Mouse (Mus musculus) lung, embryonic 16.5 days (tissue): ENCODE data around the gene Dbndd1. TPM values are rescaled to one million over a fixed set of nuclear protein-coding genes. Genes with fewer than 3 reads are reported as not detected.

Source experiments
- ATAC-seq: fragments of 200-750 bp; cut with Nextera tagmentation; 2 replicates; pipeline ENCODE4 v1.8.0; 2017; ENCODE audit warnings: low read depth, mild to moderate bottlenecking, moderate library complexity
- H3K27ac ChIP-seq: fragments of 300-500 bp; sonication (generic); 2 replicates; pipeline ENCODE4 v1.5.1; 2014; ENCODE audit warnings: mild to moderate bottlenecking, control low read depth, low read length
- H3K27me3 ChIP-seq: fragments of 300-500 bp; sonication (generic); 2 replicates; pipeline ENCODE4 v1.6.1; 2014; ENCODE audit warnings: low read depth, low read length, mixed read lengths; ENCODE audit not compliant: control insufficient read depth, insufficient read depth
- H3K36me3 ChIP-seq: fragments of 300-500 bp; sonication (generic); 2 replicates; pipeline ENCODE4 v1.6.1; 2014; ENCODE audit warnings: low read length; ENCODE audit not compliant: control insufficient read depth, insufficient read depth
- H3K4me1 ChIP-seq: fragments of 300-500 bp; sonication (generic); replicated peaks from 2 replicates; pipeline ENCODE4 v1.6.1; 2014; ENCODE audit warnings: low read length, mixed read lengths; ENCODE audit not compliant: control insufficient read depth, insufficient read depth
- H3K4me2 ChIP-seq: fragments of 300-500 bp; sonication (generic); 2 replicates; pipeline ENCODE4 v1.6.1; 2014; ENCODE audit warnings: low read depth, low read length, control low read depth
- H3K4me3 ChIP-seq: fragments of 300-500 bp; sonication (generic); 2 replicates; pipeline ENCODE4 v1.5.1; 2014; ENCODE audit warnings: mild to moderate bottlenecking, low read length, control low read depth
- H3K9ac ChIP-seq: fragments of 300-500 bp; sonication (generic); 2 replicates; pipeline ENCODE4 v1.6.1; 2014; ENCODE audit warnings: low read length, control low read depth
- H3K9me3 ChIP-seq: fragments of 300-500 bp; sonication (generic); 2 replicates; pipeline ENCODE4 v1.6.1; 2016; ENCODE audit warnings: low read length; ENCODE audit not compliant: control insufficient read depth
- WGBS: fragments of 180-500 bp; shearing (Covaris S2); extraction: QIAGEN DNeasy Blood & Tissue Kit; methylation state at CpG from one replicate; pipeline ENCODE4 v1.1.7; 2014; 5-methylcytosine and 5-hydroxymethylcytosine counted together
- polyA plus RNA-seq: library from polyadenylated mRNA; unstranded; fragments of >200 nt; fragmentation: Nextera tagmentation; extraction: Ambion mirVana; gene quantifications from 2 replicates; pipeline ENCODE4 v1.2.1, GENCODE M21; 2015

Dbndd1 gene
- polyA plus RNA-seq, 1 experiment from 2014 or later = 1.5 TPM

DNA sequence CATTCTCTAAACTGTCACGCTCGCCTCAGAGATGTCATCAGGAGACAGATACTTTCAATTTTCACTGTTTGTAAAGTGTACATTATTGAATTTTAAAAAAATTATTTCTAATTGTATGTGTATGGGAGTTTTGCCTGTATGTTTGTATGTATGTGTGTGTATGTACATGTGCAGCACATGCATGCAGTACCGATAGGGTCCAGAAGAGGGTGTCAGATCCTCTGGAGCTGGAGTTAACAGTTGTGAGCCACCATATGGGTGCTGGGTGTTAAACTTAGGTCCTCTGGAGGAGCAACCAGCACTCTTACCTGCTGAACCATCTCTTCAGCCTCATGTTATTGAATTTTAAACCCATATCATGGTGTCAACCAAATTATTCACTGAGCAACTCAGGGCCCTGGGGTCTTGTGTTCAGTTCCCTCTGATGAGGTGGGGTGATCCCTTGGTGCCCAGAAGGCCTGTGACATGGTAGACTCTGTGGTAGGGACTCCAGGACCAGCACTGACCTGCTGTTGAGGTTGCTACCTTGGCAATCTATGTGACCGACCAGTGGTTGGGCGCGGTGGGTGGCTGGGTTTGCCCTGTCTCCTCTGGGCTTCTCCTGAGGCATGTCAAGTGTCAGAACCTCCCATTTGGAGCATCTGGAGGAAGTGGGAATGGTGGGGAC lies 11.3 kb downstream of the Dbndd1 start:
- H3K27ac ChIP-seq = no peak overlapping the region
- WGBS = 97% methylated on average over 6 of the region's 6 CpGs
- no peaks in the 10 kb centered on the region for H3K4me1 ChIP-seq
- H3K9ac ChIP-seq = no peak overlapping the region
- ATAC-seq = no peak
- H3K27me3 ChIP-seq = no peaks in the 10 kb centered on the region
- peaks cover 3% of the 10 kb centered on the region; the same call in 1 of the 2 replicates for H3K9me3 ChIP-seq
- no peak overlapping the region for H3K4me2 ChIP-seq
- no peak overlapping the region for H3K4me3 ChIP-seq
- H3K36me3 ChIP-seq = peaks cover 43% of the 10 kb centered on the region

DNA sequence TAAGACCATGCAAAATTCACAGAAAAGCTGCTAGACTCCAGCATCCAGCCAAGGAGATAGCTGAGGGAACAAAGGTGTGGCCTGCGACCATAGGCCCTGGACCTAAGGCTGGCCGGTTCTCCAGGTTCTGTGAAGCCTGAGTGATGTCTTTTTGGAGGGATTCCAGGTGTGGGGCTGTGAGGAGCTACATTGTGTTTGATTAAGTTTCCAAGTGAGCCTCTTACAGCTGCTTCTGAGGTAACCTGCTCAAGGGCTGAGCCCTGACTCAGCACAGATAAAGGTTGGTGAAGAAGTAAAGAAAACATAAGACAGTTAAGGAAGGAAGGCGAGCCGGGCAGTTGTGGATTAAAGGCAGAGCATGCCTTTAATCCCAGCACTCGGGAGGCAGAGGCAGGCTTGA lies 13.1 kb downstream of the Dbndd1 start:
- no peaks in the 10 kb centered on the region for H3K4me1 ChIP-seq
- H3K9ac ChIP-seq = no peak overlapping the region
- H3K9me3 ChIP-seq = peaks cover 3% of the 10 kb centered on the region; the same call in 1 of the 2 replicates
- no peak overlapping the region for H3K4me3 ChIP-seq
- H3K27me3 ChIP-seq = no peaks in the 10 kb centered on the region
- 83% methylated on average over 5 of the region's 5 CpGs for WGBS
- no peak overlapping the region for H3K27ac ChIP-seq
- H3K4me2 ChIP-seq = no peak overlapping the region
- no peak for ATAC-seq
- peaks cover 47% of the 10 kb centered on the region for H3K36me3 ChIP-seq

DNA sequence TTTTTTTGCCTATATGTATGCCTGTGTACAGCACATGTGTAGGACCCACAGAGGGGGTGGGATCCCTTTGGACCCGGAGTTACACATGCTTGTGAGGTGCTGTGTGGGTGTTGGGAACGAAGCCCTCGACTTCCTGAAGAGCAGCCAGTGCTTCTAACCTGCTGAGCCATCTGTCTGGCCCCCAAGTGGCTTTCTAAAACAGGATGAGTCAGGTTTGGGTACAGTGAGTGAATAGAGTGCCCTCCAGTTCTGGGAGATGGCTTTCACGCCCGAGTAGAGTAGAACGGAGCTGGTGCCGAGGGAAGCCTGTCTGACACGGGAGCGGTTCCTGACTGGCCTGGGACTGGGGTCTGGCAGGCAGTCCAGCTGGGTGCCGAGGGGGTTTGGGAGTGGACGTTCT lies 15.7 kb downstream of the Dbndd1 start:
- Histone ChIP-seq H3K4me1 (no peaks in the 10 kb centered on the region), H3K4me2 (no peak overlapping the region), H3K9ac (no peak overlapping the region), H3K27me3 (no peaks in the 10 kb centered on the region), H3K36me3 (peaks cover 64% of the 10 kb centered on the region), H3K27ac (no peak overlapping the region), H3K4me3 (no peak overlapping the region), H3K9me3 (peaks cover 3% of the 10 kb centered on the region; the same call in 1 of the 2 replicates)
- 94% methylated on average over 11 of the region's 11 CpGs for WGBS
- ATAC-seq = no peak

DNA sequence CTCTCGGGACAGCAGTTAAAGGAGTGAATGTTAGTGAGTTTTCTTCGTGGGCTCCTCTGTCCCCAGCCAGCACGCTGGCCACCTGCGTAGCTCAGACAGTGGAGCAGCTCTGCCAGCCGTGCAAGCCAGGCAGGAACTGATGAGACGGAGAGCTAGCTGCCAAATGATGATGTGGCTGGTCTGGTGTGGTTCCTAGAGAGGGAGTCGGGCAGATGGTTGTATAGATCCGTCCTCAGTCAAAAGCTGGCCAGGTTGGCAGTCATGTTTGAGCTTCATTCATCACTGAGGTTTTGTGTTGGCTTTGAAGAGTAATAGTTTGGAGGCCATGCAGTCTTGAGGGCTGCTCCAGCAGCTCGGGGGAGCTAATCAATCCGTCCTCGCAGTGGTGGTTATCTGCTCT lies 16.3 kb downstream of the Dbndd1 start:
- no peak for ATAC-seq
- H3K27me3 ChIP-seq = no peaks in the 10 kb centered on the region
- 85% methylated on average over 11 of the region's 11 CpGs for WGBS
- H3K4me2 ChIP-seq = no peak overlapping the region
- H3K27ac ChIP-seq = no peak overlapping the region
- H3K9ac ChIP-seq = no peak overlapping the region
- no peaks in the 10 kb centered on the region for H3K4me1 ChIP-seq
- no peak overlapping the region for H3K4me3 ChIP-seq
- peaks cover 3% of the 10 kb centered on the region; the same call in 1 of the 2 replicates for H3K9me3 ChIP-seq
- peaks cover 67% of the 10 kb centered on the region for H3K36me3 ChIP-seq

DNA sequence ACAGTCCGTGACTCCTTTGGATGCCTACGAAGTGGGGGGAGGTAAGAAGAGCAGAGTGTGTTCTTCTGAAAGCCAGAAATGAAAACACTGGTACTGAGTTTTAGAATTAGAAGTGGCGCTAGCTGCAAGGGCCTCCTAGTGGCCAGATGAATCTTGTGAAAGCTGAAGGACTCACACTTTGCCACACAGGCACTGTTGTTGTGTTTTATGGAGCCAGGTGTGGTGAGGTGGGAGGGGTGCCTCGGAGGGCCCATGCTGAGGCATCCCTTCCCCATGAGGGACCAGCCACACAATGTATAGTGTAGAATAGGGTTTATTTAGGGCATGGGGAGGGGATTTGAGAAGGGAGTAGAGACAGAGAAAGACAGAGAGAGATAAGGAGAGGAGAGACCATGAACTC lies 17.6 kb downstream of the Dbndd1 start:
- Histone ChIP-seq H3K36me3 (peaks cover 62% of the 10 kb centered on the region), H3K9ac (no peak overlapping the region), H3K4me2 (no peak overlapping the region), H3K4me1 (no peaks in the 10 kb centered on the region), H3K4me3 (no peak overlapping the region), H3K9me3 (no peaks in the 10 kb centered on the region), H3K27ac (no peak overlapping the region), H3K27me3 (no peaks in the 10 kb centered on the region)
- WGBS = 84% methylated on average over 4 of the region's 4 CpGs
- no peak for ATAC-seq

DNA sequence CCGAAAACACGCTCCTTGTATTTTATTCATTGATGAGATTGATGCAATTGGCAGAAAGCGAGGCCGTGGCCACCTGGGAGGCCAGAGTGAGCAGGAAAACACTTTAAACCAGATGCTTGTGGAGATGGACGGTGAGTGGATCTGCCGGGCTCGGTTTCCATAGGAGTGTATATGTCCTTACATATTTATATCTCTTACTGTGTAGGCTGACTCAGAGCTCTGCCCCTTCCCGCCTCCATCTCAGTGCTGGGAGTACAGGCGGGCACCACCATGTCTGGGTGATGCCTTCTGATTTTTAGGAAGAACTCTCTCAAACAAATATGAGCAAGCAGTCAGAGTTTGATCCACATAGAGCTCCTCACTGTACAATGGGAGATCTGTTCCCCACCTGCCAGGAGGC lies 22.4 kb downstream of the Dbndd1 start:
- Histone ChIP-seq H3K4me2 (no peak overlapping the region), H3K27me3 (no peaks in the 10 kb centered on the region), H3K36me3 (peaks cover 50% of the 10 kb centered on the region), H3K27ac (no peak overlapping the region), H3K4me1 (no peaks in the 10 kb centered on the region), H3K9me3 (no peaks in the 10 kb centered on the region), H3K9ac (no peak overlapping the region), H3K4me3 (no peak overlapping the region)
- no peak for ATAC-seq
- 94% methylated on average over 9 of the region's 9 CpGs for WGBS

DNA sequence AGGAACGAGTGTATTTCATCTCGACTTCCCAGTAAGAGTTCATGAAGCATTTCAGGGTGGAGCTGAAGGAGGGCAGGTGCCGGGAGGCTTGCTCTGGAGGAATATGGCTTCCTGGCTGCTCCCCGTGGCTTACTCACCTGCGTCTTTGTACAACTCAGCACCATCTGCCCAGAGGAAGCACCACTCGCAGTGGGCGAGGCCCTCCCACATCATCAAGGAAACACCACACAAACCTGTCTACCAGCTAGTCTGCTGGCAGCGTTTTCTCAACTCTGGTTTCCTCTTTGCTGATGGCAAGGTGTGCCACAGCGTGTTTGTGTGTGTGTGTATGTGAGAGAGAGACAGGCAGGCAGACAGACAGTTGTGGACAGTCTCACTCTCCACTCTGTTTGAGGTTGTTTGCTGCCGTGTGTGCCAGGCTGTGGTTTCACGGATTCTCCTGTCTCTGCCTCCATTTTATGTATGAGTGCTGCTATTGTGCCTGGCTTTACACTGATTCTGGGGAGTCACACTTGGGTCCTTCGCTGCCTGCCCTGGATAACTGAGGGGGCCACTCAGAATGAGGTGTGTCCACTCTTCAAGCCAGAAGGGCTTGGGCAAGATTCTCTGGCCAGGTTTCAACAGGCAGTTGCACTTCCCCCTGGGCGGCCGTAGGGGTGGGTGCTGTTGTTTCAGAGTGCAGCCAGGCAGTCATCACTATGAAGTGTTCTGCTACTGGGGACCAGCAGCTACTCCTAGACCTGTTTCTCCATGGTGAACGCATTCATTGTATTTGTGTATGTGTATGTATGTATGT lies 23.8 kb downstream of the Dbndd1 start:
- H3K36me3 ChIP-seq = peaks cover 58% of the 10 kb centered on the region
- 86% methylated on average over 15 of the region's 15 CpGs for WGBS
- H3K9me3 ChIP-seq = no peaks in the 10 kb centered on the region

DNA sequence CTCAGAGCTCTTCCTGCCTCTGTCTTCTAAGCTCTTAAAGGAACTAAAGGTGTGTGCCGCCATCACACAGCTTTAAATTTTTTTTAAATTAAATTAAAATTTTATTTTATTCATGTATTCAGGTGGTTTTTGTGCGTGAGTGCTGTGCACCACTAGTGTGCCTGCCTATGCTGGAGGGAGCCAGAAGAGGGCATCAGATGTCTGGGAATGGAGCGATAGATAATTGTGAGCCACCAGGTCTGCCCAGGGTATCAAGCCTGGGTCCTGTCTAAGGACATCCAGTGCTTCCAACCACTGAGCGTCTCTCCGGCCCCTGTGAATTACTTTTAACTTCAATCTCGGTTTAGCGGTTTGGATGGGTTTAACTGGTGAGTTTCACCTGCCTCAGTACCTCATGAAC lies 32.6 kb downstream of the Dbndd1 start:
- H3K4me3 ChIP-seq = no peak overlapping the region
- ATAC-seq = no peak
- WGBS = 88% methylated on average over 7 of the region's 7 CpGs
- no peaks in the 10 kb centered on the region for H3K9me3 ChIP-seq
- no peaks in the 10 kb centered on the region for H3K27me3 ChIP-seq
- H3K9ac ChIP-seq = no peak overlapping the region
- H3K4me1 ChIP-seq = peaks cover 8% of the 10 kb centered on the region
- H3K4me2 ChIP-seq = no peak overlapping the region
- no peak overlapping the region for H3K27ac ChIP-seq
- peaks cover 41% of the 10 kb centered on the region for H3K36me3 ChIP-seq

More for the DNA sequence above, 23.8 kb downstream of the Dbndd1 start:
- ATAC-seq = no peak
- H3K4me2 ChIP-seq = no peak overlapping the region
- H3K4me1 ChIP-seq = no peaks in the 10 kb centered on the region
- H3K4me3 ChIP-seq = no peak overlapping the region
- no peak overlapping the region for H3K27ac ChIP-seq
- no peak overlapping the region for H3K9ac ChIP-seq
- no peaks in the 10 kb centered on the region for H3K27me3 ChIP-seq

DNA sequence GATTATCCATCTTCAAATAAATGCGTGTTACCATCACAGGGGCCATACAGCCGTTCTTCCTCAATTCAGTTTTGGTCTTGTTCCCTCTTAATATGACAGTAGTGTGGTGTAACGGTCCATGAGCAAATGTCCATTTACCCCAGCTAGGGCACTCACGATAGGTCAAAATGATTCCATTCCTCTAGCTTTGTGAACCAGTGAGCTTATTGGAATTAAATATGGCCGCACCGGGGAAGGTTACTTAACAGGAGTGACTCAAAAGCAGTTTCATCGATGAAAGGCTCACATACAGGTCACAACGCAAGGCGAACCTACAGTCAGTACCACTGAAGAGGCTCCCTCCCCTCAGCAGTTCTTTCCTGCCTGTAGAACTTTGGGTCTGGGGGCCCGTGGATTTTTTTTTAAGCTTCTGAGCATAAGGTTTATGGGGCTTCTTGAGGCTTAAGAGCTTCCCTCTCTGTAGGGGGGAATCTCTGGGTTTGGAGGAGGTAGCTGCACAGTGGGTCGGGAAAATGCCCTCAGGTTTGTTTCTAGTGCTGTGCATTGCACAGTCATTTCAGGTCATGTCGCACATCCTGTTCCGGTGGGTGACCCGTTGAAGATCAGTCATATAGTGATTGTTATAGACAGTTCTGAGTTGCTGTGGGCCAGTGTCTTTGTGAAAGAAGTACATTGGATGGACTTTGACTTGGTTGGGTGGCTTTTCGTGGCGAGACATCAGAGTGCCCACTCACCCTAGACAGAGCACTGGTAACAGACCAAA lies 36.6 kb downstream of the Dbndd1 start:
- ATAC-seq = 0 out of 2 replicates have a peak, but pooled peaks have one; percentile 1
- no peaks in the 10 kb centered on the region for H3K27me3 ChIP-seq
- H3K9ac ChIP-seq = peak overlapping the region; percentile 87
- peaks cover 12% of the 10 kb centered on the region for H3K4me1 ChIP-seq
- H3K9me3 ChIP-seq = no peaks in the 10 kb centered on the region
- WGBS = 34% methylated on average over 16 of the region's 16 CpGs
- peaks cover 14% of the 10 kb centered on the region for H3K36me3 ChIP-seq
- peak overlapping the region; percentile 93 for H3K27ac ChIP-seq
- H3K4me2 ChIP-seq = peak overlapping the region; percentile 75
- H3K4me3 ChIP-seq = peak overlapping the region; percentile 90
